Mouse (Mus musculus): ENCODE measurements around the gene Ppm1g.

- no peak for TF ChIP-seq POLR2A (IDR thresholded peaks at IDR 0.05; ENCODE audit: insufficient read depth, low read depth, low read length)
- no peak for TF ChIP-seq CTCF (IDR thresholded peaks at IDR 0.05)
- no peak for TF ChIP-seq EP300 (IDR thresholded peaks at IDR 0.05; ENCODE audit: insufficient read depth, low read depth, low read length)
Measured at GRCm38 (mm10) chr5:31255971-31256370, 35.5 kb upstream of the Ppm1g start.

All from heart, adult 2 months (tissue).